Mouse (Mus musculus): Measurements from ENCODE around the gene March10. TPM values are rescaled to one million over a fixed set of nuclear protein-coding genes. Genes with fewer than 3 reads are reported as not detected.

The March10 gene
- polyA plus RNA-seq, 1 experiment, result not detected

DNA sequence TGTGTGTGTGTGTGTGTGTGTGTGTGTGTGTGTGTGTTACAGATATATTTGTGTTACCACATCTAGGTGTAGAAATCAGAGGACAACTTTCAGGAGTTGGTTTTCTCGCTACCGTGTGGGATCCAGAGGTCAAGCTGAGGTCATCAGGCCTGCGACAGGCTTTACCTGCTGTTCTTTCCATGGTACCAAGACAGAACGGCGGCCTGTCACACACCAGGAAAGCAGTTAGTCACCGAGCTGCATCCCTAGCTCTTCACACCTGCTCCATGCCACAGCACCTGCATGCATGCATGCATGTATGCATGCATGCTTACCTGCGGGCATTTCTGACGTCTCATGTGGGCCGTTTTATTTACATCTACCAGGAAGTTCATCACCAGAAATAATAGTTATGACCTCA is 9.0 kb upstream of the March10 start:
- Histone ChIP-seq H3K9me3 (replicated peaks; ENCODE audit: control insufficient read depth, insufficient read depth, low read length, poor library complexity, severe bottlenecking) (no peaks in the 10 kb centered on the region), H3K4me1 (ENCODE audit: control insufficient read depth, insufficient read depth, low read length) (no peaks in the 10 kb centered on the region), H3K4me3 (ENCODE audit: low read depth, low read length) (no peak overlapping the region), H3K36me3 (ENCODE audit: control insufficient read depth, insufficient read depth, low read length, poor library complexity, severe bottlenecking) (no peaks in the 10 kb centered on the region), H3K27ac (ENCODE audit: insufficient read depth, low read length) (no peak overlapping the region), H3K27me3 (ENCODE audit: control insufficient read depth, insufficient read depth, low read length, poor library complexity, severe bottlenecking) (no peaks in the 10 kb centered on the region; the same call in 1 of the 2 replicates), H3K9ac (ENCODE audit: low read depth, poor library complexity, severe bottlenecking) (no peak overlapping the region)
- TF ChIP-seq POLR2A (IDR thresholded peaks at IDR 0.05; ENCODE audit: insufficient read depth, low read length), result no peak
- TF ChIP-seq EP300 (IDR thresholded peaks at IDR 0.05; ENCODE audit: insufficient read depth, low read depth, low read length), result no peak
- no peak for TF ChIP-seq CTCF (IDR thresholded peaks at IDR 0.05; ENCODE audit: low read depth, low read length)

DNA sequence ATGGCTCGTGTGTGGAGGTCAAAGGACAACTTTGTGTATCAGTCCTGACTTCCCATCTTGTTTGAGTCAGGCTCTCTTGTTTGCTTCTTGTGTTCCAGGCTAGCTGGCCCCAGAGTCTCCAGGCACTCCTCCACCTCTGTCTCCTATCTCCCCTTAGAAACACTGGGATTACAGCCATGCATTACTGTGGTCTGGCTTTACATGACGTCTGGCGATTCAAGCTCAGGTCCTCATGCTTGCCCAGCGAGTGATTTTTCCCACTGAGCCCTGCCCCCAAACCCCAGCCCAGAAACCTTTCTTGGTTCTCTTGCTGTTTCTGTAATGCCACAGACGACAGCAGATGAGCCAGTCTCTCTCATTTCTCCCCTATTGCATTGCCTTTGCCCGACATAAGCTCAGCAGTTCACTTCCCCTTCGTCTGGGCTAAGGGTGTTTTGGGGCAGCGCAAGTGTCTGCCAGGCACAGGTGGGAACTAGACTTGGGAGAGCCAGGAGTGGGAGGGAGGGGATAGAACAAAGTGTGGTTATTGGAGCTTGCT is 8.0 kb upstream of the March10 start:
- no peak for TF ChIP-seq POLR2A (IDR thresholded peaks at IDR 0.05; ENCODE audit: insufficient read depth, low read length)
- TF ChIP-seq EP300 (IDR thresholded peaks at IDR 0.05; ENCODE audit: insufficient read depth, low read depth, low read length), result no peak
- TF ChIP-seq CTCF (IDR thresholded peaks at IDR 0.05; ENCODE audit: low read depth, low read length), result no peak
- Histone ChIP-seq H3K27me3 (ENCODE audit: control insufficient read depth, insufficient read depth, low read length, poor library complexity, severe bottlenecking) (no peaks in the 10 kb centered on the region; the same call in 1 of the 2 replicates), H3K4me3 (ENCODE audit: low read depth, low read length) (no peak overlapping the region), H3K4me1 (ENCODE audit: control insufficient read depth, insufficient read depth, low read length) (no peaks in the 10 kb centered on the region), H3K9me3 (replicated peaks; ENCODE audit: control insufficient read depth, insufficient read depth, low read length, poor library complexity, severe bottlenecking) (no peaks in the 10 kb centered on the region), H3K9ac (ENCODE audit: low read depth, poor library complexity, severe bottlenecking) (no peak overlapping the region), H3K36me3 (ENCODE audit: control insufficient read depth, insufficient read depth, low read length, poor library complexity, severe bottlenecking) (no peaks in the 10 kb centered on the region), H3K27ac (ENCODE audit: insufficient read depth, low read length) (no peak overlapping the region)

DNA sequence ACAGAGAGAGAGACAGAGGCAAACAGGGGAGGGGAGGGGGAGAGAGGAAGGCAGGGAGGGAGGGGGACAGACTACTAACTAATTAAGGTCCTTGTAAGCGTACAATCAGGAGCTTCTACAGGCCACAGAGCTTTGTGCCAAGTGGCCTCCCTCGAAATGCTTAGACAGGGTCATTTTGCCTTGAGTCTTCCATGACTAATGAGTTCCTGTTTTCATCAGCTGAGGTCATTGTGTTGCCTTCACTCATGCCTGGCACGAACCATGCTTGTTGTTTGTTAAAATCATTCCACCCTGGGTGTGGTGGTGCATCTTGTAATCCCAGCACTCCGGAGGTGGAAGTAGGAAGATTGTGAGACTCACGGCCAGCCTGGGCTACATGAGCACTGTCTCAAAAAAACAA is 3.4 kb upstream of the March10 start:
- Histone ChIP-seq H3K4me3 (ENCODE audit: low read depth, low read length) (no peak overlapping the region), H3K9me3 (replicated peaks; ENCODE audit: control insufficient read depth, insufficient read depth, low read length, poor library complexity, severe bottlenecking) (no peaks in the 10 kb centered on the region), H3K27me3 (ENCODE audit: control insufficient read depth, insufficient read depth, low read length, poor library complexity, severe bottlenecking) (no peaks in the 10 kb centered on the region; the same call in 1 of the 2 replicates), H3K27ac (ENCODE audit: insufficient read depth, low read length) (no peak overlapping the region), H3K36me3 (ENCODE audit: control insufficient read depth, insufficient read depth, low read length, poor library complexity, severe bottlenecking) (no peaks in the 10 kb centered on the region), H3K4me1 (ENCODE audit: control insufficient read depth, insufficient read depth, low read length) (no peaks in the 10 kb centered on the region), H3K9ac (ENCODE audit: low read depth, poor library complexity, severe bottlenecking) (no peak overlapping the region)
- TF ChIP-seq POLR2A (IDR thresholded peaks at IDR 0.05; ENCODE audit: insufficient read depth, low read length) (no peak), CTCF (IDR thresholded peaks at IDR 0.05; ENCODE audit: low read depth, low read length) (no peak), EP300 (IDR thresholded peaks at IDR 0.05; ENCODE audit: insufficient read depth, low read depth, low read length) (no peak)

DNA sequence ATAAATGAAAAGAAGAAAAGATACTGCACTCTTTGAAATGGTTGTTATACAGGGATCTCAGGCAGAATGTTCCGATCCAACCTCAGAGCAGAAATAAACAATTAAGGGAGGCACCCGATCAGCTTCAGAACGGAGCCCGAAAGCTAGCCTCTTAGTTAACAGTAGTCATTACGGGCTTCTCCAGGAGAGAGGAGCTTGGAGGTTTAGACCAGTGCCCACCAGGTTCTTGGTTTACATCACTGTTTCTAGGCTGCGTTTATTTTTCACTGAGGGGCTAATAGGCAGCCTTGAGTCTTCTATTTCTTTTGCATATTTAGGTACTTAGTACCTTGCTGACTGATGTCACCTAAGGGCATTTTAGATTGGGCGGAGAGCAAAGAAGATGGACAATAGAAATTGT is 506 bp upstream of the March10 start:
- TF ChIP-seq CTCF (IDR thresholded peaks at IDR 0.05; ENCODE audit: low read depth, low read length) (no peak), POLR2A (IDR thresholded peaks at IDR 0.05; ENCODE audit: insufficient read depth, low read length) (no peak), EP300 (IDR thresholded peaks at IDR 0.05; ENCODE audit: insufficient read depth, low read depth, low read length) (no peak)
- no peak overlapping the region for H3K4me3 ChIP-seq (ENCODE audit: low read depth, low read length)
- H3K27me3 ChIP-seq (ENCODE audit: control insufficient read depth, insufficient read depth, low read length, poor library complexity, severe bottlenecking), result no peaks in the 10 kb centered on the region; the same call in 1 of the 2 replicates

DNA sequence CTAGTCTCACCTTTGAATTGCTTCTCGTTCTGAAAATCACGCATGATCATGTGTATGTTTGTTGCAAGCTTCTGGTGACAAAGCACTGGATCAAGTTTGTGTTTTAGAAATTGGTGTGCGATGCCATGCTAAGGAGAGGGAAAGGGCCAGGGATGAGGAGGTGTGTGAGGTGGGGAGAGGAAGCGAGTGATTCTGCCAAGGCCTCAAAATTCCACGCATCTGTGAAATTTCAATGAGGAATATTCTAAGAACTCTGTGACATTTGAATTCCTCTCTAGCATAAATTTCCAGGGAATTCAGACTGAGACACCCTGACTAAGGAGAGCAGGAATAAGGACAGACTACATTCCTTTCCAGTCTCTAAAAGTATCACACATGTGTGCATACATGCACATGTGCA is 1.4 kb downstream of the March10 start:
- no peak overlapping the region for H3K4me3 ChIP-seq (ENCODE audit: low read depth, low read length)
- TF ChIP-seq POLR2A (IDR thresholded peaks at IDR 0.05; ENCODE audit: insufficient read depth, low read length), result no peak
- no peak for TF ChIP-seq CTCF (IDR thresholded peaks at IDR 0.05; ENCODE audit: low read depth, low read length)
- no peak for TF ChIP-seq EP300 (IDR thresholded peaks at IDR 0.05; ENCODE audit: insufficient read depth, low read depth, low read length)
- H3K9ac ChIP-seq (ENCODE audit: low read depth, poor library complexity, severe bottlenecking), result no peak overlapping the region
- H3K27me3 ChIP-seq (ENCODE audit: control insufficient read depth, insufficient read depth, low read length, poor library complexity, severe bottlenecking), result no peaks in the 10 kb centered on the region; the same call in 1 of the 2 replicates
- H3K9me3 ChIP-seq (replicated peaks; ENCODE audit: control insufficient read depth, insufficient read depth, low read length, poor library complexity, severe bottlenecking), result no peaks in the 10 kb centered on the region
- no peaks in the 10 kb centered on the region for H3K4me1 ChIP-seq (ENCODE audit: control insufficient read depth, insufficient read depth, low read length)
- H3K36me3 ChIP-seq (ENCODE audit: control insufficient read depth, insufficient read depth, low read length, poor library complexity, severe bottlenecking), result no peaks in the 10 kb centered on the region
- H3K27ac ChIP-seq (ENCODE audit: insufficient read depth, low read length), result no peak overlapping the region

More for the DNA sequence above, 506 bp upstream of the March10 start:
- Histone ChIP-seq H3K9ac (ENCODE audit: low read depth, poor library complexity, severe bottlenecking) (no peak overlapping the region), H3K9me3 (replicated peaks; ENCODE audit: control insufficient read depth, insufficient read depth, low read length, poor library complexity, severe bottlenecking) (no peaks in the 10 kb centered on the region), H3K36me3 (ENCODE audit: control insufficient read depth, insufficient read depth, low read length, poor library complexity, severe bottlenecking) (no peaks in the 10 kb centered on the region), H3K27ac (ENCODE audit: insufficient read depth, low read length) (no peak overlapping the region), H3K4me1 (ENCODE audit: control insufficient read depth, insufficient read depth, low read length) (no peaks in the 10 kb centered on the region)

DNA sequence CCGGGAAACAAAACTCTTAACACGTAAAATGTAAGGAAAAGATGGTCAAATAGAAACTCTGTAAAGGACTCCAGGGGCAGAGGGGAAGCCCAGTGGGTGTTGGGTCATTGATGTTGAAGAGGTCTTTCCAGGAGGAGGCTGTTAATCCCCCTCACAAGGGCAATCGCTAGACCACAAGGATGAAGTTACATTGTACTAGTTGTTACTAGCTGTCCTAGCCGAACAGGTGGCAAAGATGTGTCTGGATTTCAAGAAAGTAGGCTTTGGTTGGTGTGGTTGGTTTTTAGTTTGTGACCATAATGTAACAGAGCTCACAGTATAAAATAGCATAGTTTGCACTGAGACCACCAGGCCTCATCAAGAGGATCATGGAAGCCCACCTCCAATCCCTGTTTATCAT is 3.5 kb downstream of the March10 start:
- Histone ChIP-seq H3K9ac (ENCODE audit: low read depth, poor library complexity, severe bottlenecking) (no peak overlapping the region), H3K4me1 (ENCODE audit: control insufficient read depth, insufficient read depth, low read length) (no peaks in the 10 kb centered on the region), H3K36me3 (ENCODE audit: control insufficient read depth, insufficient read depth, low read length, poor library complexity, severe bottlenecking) (no peaks in the 10 kb centered on the region), H3K27ac (ENCODE audit: insufficient read depth, low read length) (no peak overlapping the region), H3K4me3 (ENCODE audit: low read depth, low read length) (no peak overlapping the region), H3K27me3 (ENCODE audit: control insufficient read depth, insufficient read depth, low read length, poor library complexity, severe bottlenecking) (no peaks in the 10 kb centered on the region; the same call in 1 of the 2 replicates), H3K9me3 (replicated peaks; ENCODE audit: control insufficient read depth, insufficient read depth, low read length, poor library complexity, severe bottlenecking) (no peaks in the 10 kb centered on the region)
- TF ChIP-seq EP300 (IDR thresholded peaks at IDR 0.05; ENCODE audit: insufficient read depth, low read depth, low read length), result no peak
- TF ChIP-seq CTCF (IDR thresholded peaks at IDR 0.05; ENCODE audit: low read depth, low read length), result no peak
- no peak for TF ChIP-seq POLR2A (IDR thresholded peaks at IDR 0.05; ENCODE audit: insufficient read depth, low read length)

Measured in ES-Bruce4 (cell line).